Mouse (Mus musculus): ENCODE measurements around the gene Nfatc3. TPM values are rescaled to one million over a fixed set of nuclear protein-coding genes. Genes with fewer than 3 reads are reported as not detected.

Gene Nfatc3
- polyA plus RNA-seq, 1 experiment from 2014 or later = 8.9 TPM

- Histone ChIP-seq H3K9ac (ENCODE audit: low read depth, low read length) (no peak overlapping the region), H3K27me3 (ENCODE audit: control insufficient read depth, insufficient read depth, low read length) (no peaks in the 10 kb centered on the region), H3K4me1 (ENCODE audit: control insufficient read depth, insufficient read depth, low read length) (no peaks in the 10 kb centered on the region), H3K4me3 (ENCODE audit: low read length) (no peak overlapping the region), H3K36me3 (ENCODE audit: control insufficient read depth, insufficient read depth, low read length) (peaks cover 50% of the 10 kb centered on the region), H3K27ac (ENCODE audit: low read depth, low read length) (no peak overlapping the region), H3K4me2 (replicated peaks; ENCODE audit: low read depth, low read length) (no peak overlapping the region), H3K9me3 (ENCODE audit: control insufficient read depth, low read length) (no peaks in the 10 kb centered on the region)
- ATAC-seq (ENCODE audit: low FRiP score, low TSS enrichment) = no peak
- 92% methylated on average over 2 of the region's 2 CpGs for WGBS
These were observed 45.2 kb downstream of the Nfatc3 start for GRCm38 (mm10) chr8:106103888-106104287.

- Histone ChIP-seq H3K27ac (ENCODE audit: low read depth, low read length) (no peak overlapping the region), H3K27me3 (ENCODE audit: control insufficient read depth, insufficient read depth, low read length) (no peaks in the 10 kb centered on the region), H3K9ac (ENCODE audit: low read depth, low read length) (no peak overlapping the region), H3K4me3 (ENCODE audit: low read length) (no peak overlapping the region), H3K9me3 (ENCODE audit: control insufficient read depth, low read length) (no peaks in the 10 kb centered on the region), H3K4me2 (replicated peaks; ENCODE audit: low read depth, low read length) (no peak overlapping the region), H3K4me1 (ENCODE audit: control insufficient read depth, insufficient read depth, low read length) (no peaks in the 10 kb centered on the region), H3K36me3 (ENCODE audit: control insufficient read depth, insufficient read depth, low read length) (peaks cover 53% of the 10 kb centered on the region)
- no peak for ATAC-seq (ENCODE audit: low FRiP score, low TSS enrichment)
- WGBS = 82% methylated on average over 1 of the region's 1 CpGs
These were observed 47.6 kb downstream of the Nfatc3 start for GRCm38 (mm10) chr8:106106193-106106592.

- no peak overlapping the region for H3K27ac ChIP-seq (ENCODE audit: low read depth, low read length)
- H3K36me3 ChIP-seq (ENCODE audit: control insufficient read depth, insufficient read depth, low read length) = peaks cover 40% of the 10 kb centered on the region
- no peaks in the 10 kb centered on the region for H3K9me3 ChIP-seq (ENCODE audit: control insufficient read depth, low read length)
- H3K4me3 ChIP-seq (ENCODE audit: low read length) = no peak overlapping the region
- H3K4me1 ChIP-seq (ENCODE audit: control insufficient read depth, insufficient read depth, low read length) = no peaks in the 10 kb centered on the region
- WGBS = 98% methylated on average over 4 of the region's 4 CpGs
- no peak overlapping the region for H3K9ac ChIP-seq (ENCODE audit: low read depth, low read length)
- no peak overlapping the region for H3K4me2 ChIP-seq (replicated peaks; ENCODE audit: low read depth, low read length)
- no peak for ATAC-seq (ENCODE audit: low FRiP score, low TSS enrichment)
- no peaks in the 10 kb centered on the region for H3K27me3 ChIP-seq (ENCODE audit: control insufficient read depth, insufficient read depth, low read length)
These were observed 49.4 kb downstream of the Nfatc3 start for GRCm38 (mm10) chr8:106108080-106108479.

GRCm38 (mm10) chr8:106108729-106109128, 50.1 kb downstream of the Nfatc3 start:
- ATAC-seq (ENCODE audit: low FRiP score, low TSS enrichment) = no peak
- Histone ChIP-seq H3K27ac (ENCODE audit: low read depth, low read length) (no peak overlapping the region), H3K9me3 (ENCODE audit: control insufficient read depth, low read length) (no peaks in the 10 kb centered on the region), H3K4me3 (ENCODE audit: low read length) (no peak overlapping the region), H3K4me2 (replicated peaks; ENCODE audit: low read depth, low read length) (no peak overlapping the region), H3K27me3 (ENCODE audit: control insufficient read depth, insufficient read depth, low read length) (no peaks in the 10 kb centered on the region), H3K9ac (ENCODE audit: low read depth, low read length) (no peak overlapping the region), H3K36me3 (ENCODE audit: control insufficient read depth, insufficient read depth, low read length) (peaks cover 34% of the 10 kb centered on the region), H3K4me1 (ENCODE audit: control insufficient read depth, insufficient read depth, low read length) (no peaks in the 10 kb centered on the region)
- 98% methylated on average over 3 of the region's 3 CpGs for WGBS

- no peak for ATAC-seq (ENCODE audit: low FRiP score, low TSS enrichment)
- no peaks in the 10 kb centered on the region for H3K4me1 ChIP-seq (ENCODE audit: control insufficient read depth, insufficient read depth, low read length)
- no peak overlapping the region for H3K4me3 ChIP-seq (ENCODE audit: low read length)
- no peak overlapping the region for H3K4me2 ChIP-seq (replicated peaks; ENCODE audit: low read depth, low read length)
- H3K9me3 ChIP-seq (ENCODE audit: control insufficient read depth, low read length) = no peaks in the 10 kb centered on the region; the same call in 1 of the 2 replicates
- H3K27me3 ChIP-seq (ENCODE audit: control insufficient read depth, insufficient read depth, low read length) = no peaks in the 10 kb centered on the region
- no peak overlapping the region for H3K9ac ChIP-seq (ENCODE audit: low read depth, low read length)
- 72% methylated on average over 2 of the region's 2 CpGs for WGBS
- peaks cover 27% of the 10 kb centered on the region for H3K36me3 ChIP-seq (ENCODE audit: control insufficient read depth, insufficient read depth, low read length)
- H3K27ac ChIP-seq (ENCODE audit: low read depth, low read length) = no peak overlapping the region
These were observed 53.4 kb downstream of the Nfatc3 start for GRCm38 (mm10) chr8:106112041-106112440.

GRCm38 (mm10) chr8:106112514-106112913, 53.9 kb downstream of the Nfatc3 start:
- no peak overlapping the region for H3K9ac ChIP-seq (ENCODE audit: low read depth, low read length)
- no peak for ATAC-seq (ENCODE audit: low FRiP score, low TSS enrichment)
- H3K4me2 ChIP-seq (replicated peaks; ENCODE audit: low read depth, low read length) = no peak overlapping the region
- H3K27ac ChIP-seq (ENCODE audit: low read depth, low read length) = no peak overlapping the region
- H3K36me3 ChIP-seq (ENCODE audit: control insufficient read depth, insufficient read depth, low read length) = peaks cover 29% of the 10 kb centered on the region
- no peaks in the 10 kb centered on the region for H3K4me1 ChIP-seq (ENCODE audit: control insufficient read depth, insufficient read depth, low read length)
- H3K4me3 ChIP-seq (ENCODE audit: low read length) = no peak overlapping the region
- no peaks in the 10 kb centered on the region; the same call in 1 of the 2 replicates for H3K9me3 ChIP-seq (ENCODE audit: control insufficient read depth, low read length)
- no peaks in the 10 kb centered on the region for H3K27me3 ChIP-seq (ENCODE audit: control insufficient read depth, insufficient read depth, low read length)
- WGBS = 93% methylated on average over 1 of the region's 1 CpGs

- Histone ChIP-seq H3K36me3 (ENCODE audit: control insufficient read depth, insufficient read depth, low read length) (peaks cover 18% of the 10 kb centered on the region; the same call in 1 of the 2 replicates), H3K4me2 (replicated peaks; ENCODE audit: low read depth, low read length) (no peak overlapping the region), H3K27ac (ENCODE audit: low read depth, low read length) (no peak overlapping the region), H3K4me1 (ENCODE audit: control insufficient read depth, insufficient read depth, low read length) (no peaks in the 10 kb centered on the region), H3K27me3 (ENCODE audit: control insufficient read depth, insufficient read depth, low read length) (no peaks in the 10 kb centered on the region), H3K4me3 (ENCODE audit: low read length) (no peak overlapping the region), H3K9me3 (ENCODE audit: control insufficient read depth, low read length) (no peaks in the 10 kb centered on the region; the same call in 1 of the 2 replicates), H3K9ac (ENCODE audit: low read depth, low read length) (no peak overlapping the region)
- WGBS = 92% methylated on average over 3 of the region's 3 CpGs
- no peak for ATAC-seq (ENCODE audit: low FRiP score, low TSS enrichment)
These were observed 57.3 kb downstream of the Nfatc3 start for GRCm38 (mm10) chr8:106115897-106116296.

- Histone ChIP-seq H3K9me3 (ENCODE audit: control insufficient read depth, low read length) (no peaks in the 10 kb centered on the region), H3K4me2 (replicated peaks; ENCODE audit: low read depth, low read length) (no peak overlapping the region), H3K27me3 (ENCODE audit: control insufficient read depth, insufficient read depth, low read length) (no peaks in the 10 kb centered on the region), H3K9ac (ENCODE audit: low read depth, low read length) (no peak overlapping the region), H3K27ac (ENCODE audit: low read depth, low read length) (no peak overlapping the region), H3K4me3 (ENCODE audit: low read length) (no peak overlapping the region), H3K4me1 (ENCODE audit: control insufficient read depth, insufficient read depth, low read length) (no peaks in the 10 kb centered on the region), H3K36me3 (ENCODE audit: control insufficient read depth, insufficient read depth, low read length) (peaks cover 34% of the 10 kb centered on the region)
- no peak for ATAC-seq (ENCODE audit: low FRiP score, low TSS enrichment)
- WGBS = 88% methylated on average over 3 of the region's 3 CpGs
These were observed 64.8 kb downstream of the Nfatc3 start for GRCm38 (mm10) chr8:106123443-106123842.

- H3K27ac ChIP-seq (ENCODE audit: low read depth, low read length) = no peak overlapping the region
- H3K36me3 ChIP-seq (ENCODE audit: control insufficient read depth, insufficient read depth, low read length) = peaks cover 36% of the 10 kb centered on the region
- no peaks in the 10 kb centered on the region for H3K4me1 ChIP-seq (ENCODE audit: control insufficient read depth, insufficient read depth, low read length)
- H3K9ac ChIP-seq (ENCODE audit: low read depth, low read length) = no peak overlapping the region
- H3K9me3 ChIP-seq (ENCODE audit: control insufficient read depth, low read length) = no peaks in the 10 kb centered on the region
- H3K27me3 ChIP-seq (ENCODE audit: control insufficient read depth, insufficient read depth, low read length) = no peaks in the 10 kb centered on the region
- no peak for ATAC-seq (ENCODE audit: low FRiP score, low TSS enrichment)
- WGBS = 95% methylated on average over 1 of the region's 1 CpGs
- H3K4me2 ChIP-seq (replicated peaks; ENCODE audit: low read depth, low read length) = no peak overlapping the region
- no peak overlapping the region for H3K4me3 ChIP-seq (ENCODE audit: low read length)
These were observed 67.4 kb downstream of the Nfatc3 start for GRCm38 (mm10) chr8:106126055-106126454.

Data from kidney, embryonic 14.5 days (tissue).